Mouse (Mus musculus): Measurements from ENCODE around the gene Cog3. TPM values are rescaled to one million over a fixed set of nuclear protein-coding genes. Genes with fewer than 3 reads are reported as not detected.

The Cog3 gene
- polyA plus RNA-seq (2016; fragmentation: Nextera tagmentation; extraction: Ambion mirVana): 19.0 and 22.5 TPM in 2 replicates

- DNase-seq (ENCODE audit: low spot score): peak; percentile 95
- Histone ChIP-seq H3K27me3 (ENCODE audit: low read depth, poor library complexity, severe bottlenecking) (peaks cover 8% of the 10 kb centered on the region; the same call in 1 of the 2 replicates), H3K4me1 (peaks cover 19% of the 10 kb centered on the region), H3K9me3 (replicated peaks) (no peaks in the 10 kb centered on the region), H3K36me3 (peaks cover 2% of the 10 kb centered on the region; the same call in 1 of the 2 replicates), H3K4me3 (peak within 1 kb of the TSS; percentile 100), H3K27ac (peak within 1 kb of the TSS; percentile 88)
- WGBS: under 1% methylated on average over 77 of the region's 78 CpGs
Measured at GRCm38 (mm10) chr14:75753991-75754817, at the start of gene Cog3. TSS of gene Cog3 (minus strand) at chr14:75754517.

- no peak overlapping the region for H3K4me3 ChIP-seq
- H3K27ac ChIP-seq: no peak overlapping the region
- peaks cover 7% of the 10 kb centered on the region; the same call in 1 of the 2 replicates for H3K4me1 ChIP-seq
- DNase-seq (ENCODE audit: low spot score): peak; percentile 37
- WGBS: 33% methylated on average over 5 of the region's 5 CpGs
- no peaks in the 10 kb centered on the region for H3K27me3 ChIP-seq (ENCODE audit: low read depth, poor library complexity, severe bottlenecking)
- H3K9me3 ChIP-seq (replicated peaks): no peaks in the 10 kb centered on the region
- H3K36me3 ChIP-seq: no peaks in the 10 kb centered on the region
Measured at GRCm38 (mm10) chr14:75797769-75798386, 43.6 kb upstream of the Cog3 start.

GRCm38 (mm10) chr14:75795918-75796317 lies 41.6 kb upstream of the Cog3 start:
- DNase-seq (ENCODE audit: low spot score): no peak
- H3K9me3 ChIP-seq (replicated peaks): no peaks in the 10 kb centered on the region
- H3K27ac ChIP-seq: no peak overlapping the region
- 85% methylated on average over 4 of the region's 4 CpGs for WGBS
- H3K36me3 ChIP-seq: no peaks in the 10 kb centered on the region
- no peaks in the 10 kb centered on the region for H3K27me3 ChIP-seq (ENCODE audit: low read depth, poor library complexity, severe bottlenecking)
- no peak overlapping the region for H3K4me3 ChIP-seq
- peaks cover 7% of the 10 kb centered on the region; the same call in 1 of the 2 replicates for H3K4me1 ChIP-seq

GRCm38 (mm10) chr14:75794726-75795125 lies 40.4 kb upstream of the Cog3 start:
- 76% methylated on average over 5 of the region's 5 CpGs for WGBS

GRCm38 (mm10) chr14:75794324-75794723 lies 40.0 kb upstream of the Cog3 start:
- no peaks in the 10 kb centered on the region for H3K36me3 ChIP-seq
- H3K27ac ChIP-seq: no peak overlapping the region
- H3K4me1 ChIP-seq: peaks cover 7% of the 10 kb centered on the region; the same call in 1 of the 2 replicates
- no peak for DNase-seq (ENCODE audit: low spot score)
- H3K9me3 ChIP-seq (replicated peaks): no peaks in the 10 kb centered on the region
- peaks cover 7% of the 10 kb centered on the region; the same call in 1 of the 2 replicates for H3K27me3 ChIP-seq (ENCODE audit: low read depth, poor library complexity, severe bottlenecking)
- no peak overlapping the region for H3K4me3 ChIP-seq
- 84% methylated on average over 6 of the region's 6 CpGs for WGBS

More at GRCm38 (mm10) chr14:75794726-75795125, 40.4 kb upstream of the Cog3 start:
- DNase-seq (ENCODE audit: low spot score): no peak
- Histone ChIP-seq H3K27me3 (ENCODE audit: low read depth, poor library complexity, severe bottlenecking) (0 out of 2 replicates have a peak, but pooled peaks cover 5% of the 10 kb centered on the region), H3K4me3 (no peak overlapping the region), H3K36me3 (no peaks in the 10 kb centered on the region), H3K9me3 (replicated peaks) (no peaks in the 10 kb centered on the region), H3K27ac (no peak overlapping the region), H3K4me1 (peaks cover 7% of the 10 kb centered on the region; the same call in 1 of the 2 replicates)

- H3K4me1 ChIP-seq: peaks cover 5% of the 10 kb centered on the region; the same call in 1 of the 2 replicates
- no peaks in the 10 kb centered on the region for H3K9me3 ChIP-seq (replicated peaks)
- peaks cover 19% of the 10 kb centered on the region for H3K27me3 ChIP-seq (ENCODE audit: low read depth, poor library complexity, severe bottlenecking)
- H3K36me3 ChIP-seq: no peaks in the 10 kb centered on the region
- no peak for DNase-seq (ENCODE audit: low spot score)
- no peak overlapping the region for H3K4me3 ChIP-seq
- 96% methylated on average over 4 of the region's 4 CpGs for WGBS
- H3K27ac ChIP-seq: no peak overlapping the region
Measured at GRCm38 (mm10) chr14:75793110-75793509, 38.8 kb upstream of the Cog3 start.

- DNase-seq (ENCODE audit: low spot score): no peak
- Histone ChIP-seq H3K36me3 (no peaks in the 10 kb centered on the region), H3K27ac (no peak overlapping the region), H3K27me3 (ENCODE audit: low read depth, poor library complexity, severe bottlenecking) (peaks cover 26% of the 10 kb centered on the region), H3K4me3 (no peak overlapping the region), H3K9me3 (replicated peaks) (no peaks in the 10 kb centered on the region), H3K4me1 (peaks cover 1% of the 10 kb centered on the region; the same call in 1 of the 2 replicates)
- 76% methylated on average over 3 of the region's 3 CpGs for WGBS
Measured at GRCm38 (mm10) chr14:75791372-75791771, 37.1 kb upstream of the Cog3 start.

- H3K4me1 ChIP-seq: peaks cover 6% of the 10 kb centered on the region; the same call in 1 of the 2 replicates
- DNase-seq (ENCODE audit: low spot score): no peak
- no peaks in the 10 kb centered on the region for H3K36me3 ChIP-seq
- 84% methylated on average over 3 of the region's 3 CpGs for WGBS
- no peak overlapping the region for H3K4me3 ChIP-seq
- peaks cover 30% of the 10 kb centered on the region for H3K27me3 ChIP-seq (ENCODE audit: low read depth, poor library complexity, severe bottlenecking)
- no peaks in the 10 kb centered on the region for H3K9me3 ChIP-seq (replicated peaks)
- no peak overlapping the region for H3K27ac ChIP-seq
Measured at GRCm38 (mm10) chr14:75790411-75790996, 36.2 kb upstream of the Cog3 start.

- WGBS: 81% methylated on average over 6 of the region's 6 CpGs
- H3K27ac ChIP-seq: no peak overlapping the region
- DNase-seq (ENCODE audit: low spot score): no peak
- H3K4me1 ChIP-seq: peaks cover 6% of the 10 kb centered on the region; the same call in 1 of the 2 replicates
- H3K4me3 ChIP-seq: no peak overlapping the region
- no peaks in the 10 kb centered on the region for H3K36me3 ChIP-seq
- H3K9me3 ChIP-seq (replicated peaks): no peaks in the 10 kb centered on the region
- H3K27me3 ChIP-seq (ENCODE audit: low read depth, poor library complexity, severe bottlenecking): peaks cover 31% of the 10 kb centered on the region
Measured at GRCm38 (mm10) chr14:75789291-75789690, 35.0 kb upstream of the Cog3 start.

GRCm38 (mm10) chr14:75787794-75788175 lies 33.5 kb upstream of the Cog3 start:
- H3K4me1 ChIP-seq: peaks cover 6% of the 10 kb centered on the region; the same call in 1 of the 2 replicates
- WGBS: 35% methylated on average over 7 of the region's 7 CpGs
- peak overlapping the region; percentile 82; the same call in 1 of the 2 replicates for H3K4me3 ChIP-seq
- peaks cover 31% of the 10 kb centered on the region for H3K27me3 ChIP-seq (ENCODE audit: low read depth, poor library complexity, severe bottlenecking)
- no peak for DNase-seq (ENCODE audit: low spot score)
- no peaks in the 10 kb centered on the region for H3K36me3 ChIP-seq
- no peaks in the 10 kb centered on the region for H3K9me3 ChIP-seq (replicated peaks)
- no peak overlapping the region for H3K27ac ChIP-seq

GRCm38 (mm10) chr14:75786868-75787793 lies 32.8 kb upstream of the Cog3 start, which contains the start of gene Slc25a30:
TSS of gene Slc25a30 (minus strand) at chr14:75787037.
- H3K9me3 ChIP-seq (replicated peaks): no peaks in the 10 kb centered on the region
- H3K36me3 ChIP-seq: no peaks in the 10 kb centered on the region
- H3K4me3 ChIP-seq: peak within 1 kb of the TSS; percentile 82
- peak within 1 kb of the TSS; percentile 85 for H3K27ac ChIP-seq
- DNase-seq (ENCODE audit: low spot score): peak; percentile 93
- peaks cover 6% of the 10 kb centered on the region; the same call in 1 of the 2 replicates for H3K4me1 ChIP-seq
- 8% methylated on average over 51 of the region's 51 CpGs for WGBS
- peaks cover 31% of the 10 kb centered on the region for H3K27me3 ChIP-seq (ENCODE audit: low read depth, poor library complexity, severe bottlenecking)

- peaks cover 31% of the 10 kb centered on the region for H3K27me3 ChIP-seq (ENCODE audit: low read depth, poor library complexity, severe bottlenecking)
- H3K4me3 ChIP-seq: peak overlapping the region; percentile 82
- H3K27ac ChIP-seq: peak overlapping the region; percentile 85
- H3K9me3 ChIP-seq (replicated peaks): no peaks in the 10 kb centered on the region
- no peak for DNase-seq (ENCODE audit: low spot score)
- peaks cover 6% of the 10 kb centered on the region; the same call in 1 of the 2 replicates for H3K4me1 ChIP-seq
- H3K36me3 ChIP-seq: no peaks in the 10 kb centered on the region
- whole genome bisulfite sequencing: 1% methylated on average over 31 of the region's 31 CpGs
Measured at GRCm38 (mm10) chr14:75786424-75786867, 32.1 kb upstream of the Cog3 start.
